Mouse (Mus musculus) left cerebral cortex, postnatal 36 days (tissue): ENCODE measurements around the gene Lrrfip1. TPM values are rescaled to one million over a fixed set of nuclear protein-coding genes. Genes with fewer than 3 reads are reported as not detected.

Experiments
- DNase-seq, 2 experiments: peaks; one replicate each; pipeline ENCODE4 v3.0.0; 2021 to 2022; ENCODE audit warnings: low spot score in 2 of 2, mixed read lengths in 1 of 2
- intact Hi-C: fragments of 180-260 bp; cut with DNase I; formaldehyde crosslinking; loops from one replicate; pipeline ENCODE4 v1.15.1; 2025
- total RNA-seq, 2 experiments: library from RNA; stranded (reverse); gene quantifications; 2 replicates each; pipeline ENCODE4 v1.2.3; 2021

Gene Lrrfip1
- total RNA-seq, result 10 to 100 TPM; 56.6 to 78.7 TPM

GRCm38 (mm10) chr1:90998268-90998890 is at the start of gene Lrrfip1:
TSS of gene Lrrfip1 (plus strand) at chr1:90998737.
- peak; percentile 78 to 84 for DNase-seq
- intact Hi-C loops, result no loop called here

- intact Hi-C loops, result no loop called here
Measured at GRCm38 (mm10) chr1:90949309-90949708, 49.2 kb upstream of the Lrrfip1 start.

GRCm38 (mm10) chr1:90951670-90952069 is 46.9 kb upstream of the Lrrfip1 start:
- DNase-seq, result no peak
- intact Hi-C loops, result no loop called here

More at GRCm38 (mm10) chr1:90949309-90949708, 49.2 kb upstream of the Lrrfip1 start:
- DNase-seq, result no peak

- intact Hi-C loops, result no loop called here
Measured at GRCm38 (mm10) chr1:90952808-90953207, 45.7 kb upstream of the Lrrfip1 start, which contains the start of gene Prlh. TSS of gene Prlh (plus strand) at chr1:90953108.

GRCm38 (mm10) chr1:90953688-90954087 is 44.8 kb upstream of the Lrrfip1 start:
- DNase-seq, result no peak
- intact Hi-C loops, result no loop called here

More at GRCm38 (mm10) chr1:90952808-90953207, 45.7 kb upstream of the Lrrfip1 start, which contains the start of gene Prlh:
- DNase-seq, result no peak

GRCm38 (mm10) chr1:90956245-90957096 is 42.1 kb upstream of the Lrrfip1 start:
- intact Hi-C loops, result loop anchor here (1.0 to 5.0 kb wide), 4 partner anchors 28 to 894 kb away; no protein-coding TSS in a partner anchor
- no peak for DNase-seq

- DNase-seq, result no peak
- intact Hi-C loops, result no loop called here
Measured at GRCm38 (mm10) chr1:90962526-90962925, 36.0 kb upstream of the Lrrfip1 start.

GRCm38 (mm10) chr1:90962994-90963393 is 35.5 kb upstream of the Lrrfip1 start:
- DNase-seq, result no peak
- intact Hi-C loops, result no loop called here

GRCm38 (mm10) chr1:90967583-90967982 is 31.0 kb upstream of the Lrrfip1 start:
- DNase-seq, result no peak
- intact Hi-C loops, result no loop called here

- DNase-seq, result no peak
- intact Hi-C loops, result no loop called here
Measured at GRCm38 (mm10) chr1:90968649-90969048, 29.9 kb upstream of the Lrrfip1 start.

- DNase-seq, result no peak
- intact Hi-C loops, result no loop called here
Measured at GRCm38 (mm10) chr1:90969347-90969784, 29.2 kb upstream of the Lrrfip1 start, which contains the start of gene Rab17. TSS of gene Rab17 (minus strand) at chr1:90969661.

- intact Hi-C loops, result loop anchor here (10.0 kb wide), 2 partner anchors 205 to 245 kb away; partner anchors contain the start of gene Ramp1
Measured at GRCm38 (mm10) chr1:90969881-90970390, 28.6 kb upstream of the Lrrfip1 start.

GRCm38 (mm10) chr1:90972911-90973573 is 25.5 kb upstream of the Lrrfip1 start:
- intact Hi-C loops, result loop anchor here (1.0 to 10.0 kb wide), 3 partner anchors 126 to 242 kb away; partner anchors contain the start of gene Ramp1
- DNase-seq, result peak; percentile 90 to 94

More at GRCm38 (mm10) chr1:90969881-90970390, 28.6 kb upstream of the Lrrfip1 start:
- no peak for DNase-seq

- intact Hi-C loops, result loop anchor here (1.0 to 10.0 kb wide), 3 partner anchors 126 to 241 kb away; partner anchors contain the start of gene Ramp1
- no peak for DNase-seq
Measured at GRCm38 (mm10) chr1:90973574-90973911, 25.0 kb upstream of the Lrrfip1 start.

GRCm38 (mm10) chr1:90974906-90975649 is 23.5 kb upstream of the Lrrfip1 start:
- intact Hi-C loops, result loop anchor here (10.0 kb wide), 2 partner anchors 200 to 240 kb away; partner anchors contain the start of gene Ramp1
- DNase-seq, result peak; percentile 60 to 69

GRCm38 (mm10) chr1:90975960-90976359 is 22.6 kb upstream of the Lrrfip1 start:
- DNase-seq, result no peak
- intact Hi-C loops, result loop anchor here (10.0 kb wide), 2 partner anchors 199 to 239 kb away; partner anchors contain the start of gene Ramp1

- no peak for DNase-seq
- intact Hi-C loops, result no loop called here
Measured at GRCm38 (mm10) chr1:90980638-90981330, 17.8 kb upstream of the Lrrfip1 start.

GRCm38 (mm10) chr1:90981346-90981745 is 17.2 kb upstream of the Lrrfip1 start:
- intact Hi-C loops, result no loop called here

More at GRCm38 (mm10) chr1:90981346-90981745, 17.2 kb upstream of the Lrrfip1 start:
- no peak for DNase-seq
